Mouse (Mus musculus) monocyte, adult 5-6 weeks (primary cell): ENCODE measurements around the gene Syvn1. TPM values are rescaled to one million over a fixed set of nuclear protein-coding genes. Genes with fewer than 3 reads are reported as not detected.

Source experiments
- ATAC-seq: fragments of 153-309, 156-312 bp; replicated peaks from 2 replicates; pipeline ENCODE4 v1.8.0; 2017; ENCODE audit warnings: mild to moderate bottlenecking; ENCODE audit not compliant: low TSS enrichment, insufficient number of reproducible peaks, severe bottlenecking, poor library complexity, low FRiP score
- total RNA-seq: library from RNA; stranded (forward); fragments of 200-1000, 200-491, 200-594 nt; gene quantifications from 3 replicates; pipeline ENCODE4 v1.2.3, GENCODE M21; 2017

The Syvn1 gene
- total RNA-seq, 1 experiment from 2014 or later = 7.7 TPM

GRCm38 (mm10) chr19:6094119-6094518 lies 47.7 kb downstream of the Syvn1 start, which contains the start of gene AC131692.1:
Gene AC131692.1 (plus strand): TSS chr19:6094419.
- no peak for ATAC-seq

GRCm38 (mm10) chr19:6097847-6098246 lies 51.5 kb downstream of the Syvn1 start:
- ATAC-seq = no peak

GRCm38 (mm10) chr19:6101186-6101585 lies 54.8 kb downstream of the Syvn1 start:
- ATAC-seq = no peak

DNA sequence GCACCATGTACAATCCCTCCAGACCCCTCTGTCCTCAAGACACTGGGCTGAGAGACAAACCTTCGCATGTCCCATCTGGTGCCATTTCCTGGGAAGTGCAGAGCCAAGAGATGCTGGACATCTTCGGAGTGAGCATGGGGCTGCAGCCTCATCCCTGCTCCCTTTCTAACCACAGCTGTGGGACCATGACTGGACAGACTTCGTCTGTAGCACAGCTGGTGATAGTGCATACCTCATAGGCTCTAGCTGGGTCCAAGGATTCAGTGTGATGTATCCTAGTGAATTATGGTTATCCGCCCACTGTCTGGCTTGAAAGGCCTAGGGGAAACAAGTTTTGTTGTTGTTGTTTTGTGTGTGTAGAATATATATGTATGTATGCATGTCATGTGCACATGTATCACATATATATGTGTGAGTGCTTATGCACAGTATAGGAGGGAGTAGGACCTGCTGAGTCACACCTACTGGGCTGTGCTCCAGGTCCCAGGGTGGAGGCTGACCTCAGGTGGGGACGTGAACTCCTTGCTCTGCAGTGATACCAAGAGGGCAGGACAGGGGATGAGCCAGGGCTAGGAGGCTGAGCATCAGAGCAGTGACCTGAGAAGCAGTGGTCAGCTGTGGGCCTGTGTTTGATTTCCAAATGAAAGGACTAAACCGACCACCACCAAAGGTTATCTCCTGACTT lies 55.9 kb downstream of the Syvn1 start:
- no peak for ATAC-seq

Other genes starting within 250 kb of the Syvn1 start
- gene Frmd8, start 171.3 kb upstream of the Syvn1 start, total RNA-seq = 32.8 to 50.6 TPM (median 34.5 TPM) in 3 replicates
- 64.4 to 73.5 TPM (median 69.7 TPM) in 3 replicates for gene Slc25a45, start 168.8 kb upstream of the Syvn1 start, total RNA-seq
- 0.64 to 0.97 TPM (median 0.95 TPM) in 3 replicates for gene Tigd3, start 152.4 kb upstream of the Syvn1 start, total RNA-seq
- 50.3 to 76.6 TPM (median 76.0 TPM) in 3 replicates for gene Dpf2, start 133.6 kb upstream of the Syvn1 start, total RNA-seq
- 14.7 to 32.1 TPM (median 27.0 TPM) in 3 replicates for gene Cdc42ep2, start 121.8 kb upstream of the Syvn1 start, total RNA-seq
- 16.7 to 31.5 TPM (median 26.8 TPM) in 3 replicates for gene Pola2, start 82.4 kb upstream of the Syvn1 start, total RNA-seq
- not detected in 3 replicates for gene Slc22a20, start 60.4 kb upstream of the Syvn1 start, total RNA-seq
- gene Capn1, start 30.7 kb upstream of the Syvn1 start, total RNA-seq = 45.8 to 78.2 TPM (median 59.2 TPM) in 3 replicates
- 10.1 to 30.8 TPM (median 29.6 TPM) in 3 replicates for gene Mrpl49, start 11.2 kb downstream of the Syvn1 start, total RNA-seq
- 2,354 to 3,035 TPM (median 2,719 TPM) in 3 replicates for gene Fau, start 11.3 kb downstream of the Syvn1 start, total RNA-seq
- 4.8 to 9.3 TPM (median 8.4 TPM) in 3 replicates for gene Znhit2, start 14.6 kb downstream of the Syvn1 start, total RNA-seq
- gene Tm7sf2, start 21.8 kb downstream of the Syvn1 start, total RNA-seq = 5.5 to 18.5 TPM (median 8.9 TPM) in 3 replicates
- 61.1 to 80.8 TPM (median 75.6 TPM) in 3 replicates for gene Vps51, start 30.7 kb downstream of the Syvn1 start, total RNA-seq
- not detected in 3 replicates for gene Tmem262, start 33.5 kb downstream of the Syvn1 start, total RNA-seq
- 0.43 TPM in 1 of 3 replicates, not detected in the others for gene Gm28374, start 35.7 kb downstream of the Syvn1 start, total RNA-seq
- gene Zfpl1, start 38.4 kb downstream of the Syvn1 start, total RNA-seq = 29.3 to 49.8 TPM (median 34.6 TPM) in 3 replicates
- 0.49 to 0.76 TPM (median 0.75 TPM) in 3 replicates for gene Cdca5, start 38.4 kb downstream of the Syvn1 start, total RNA-seq
- gene AC131692.1, start 47.8 kb downstream of the Syvn1 start, total RNA-seq = 1.4 TPM in 1 of 3 replicates, not detected in the others
- gene Naaladl1, start 59.2 kb downstream of the Syvn1 start, total RNA-seq = 1.3 TPM in 1 of 3 replicates, not detected in the others
- gene Sac3d1, start 72.1 kb downstream of the Syvn1 start, total RNA-seq = 2.1 to 2.6 TPM (median 2.1 TPM) in 3 replicates
- 8.8 to 22.5 TPM (median 11.5 TPM) in 3 replicates for gene Snx15, start 81.7 kb downstream of the Syvn1 start, total RNA-seq
- 0.78 to 5.3 TPM (median 1.9 TPM) in 3 replicates for gene Batf2, start 94.4 kb downstream of the Syvn1 start, total RNA-seq
- 4.8 to 9.6 TPM (median 5.8 TPM) in 3 replicates for gene Arl2, start 95.0 kb downstream of the Syvn1 start, total RNA-seq
- gene Majin, start 137.8 kb downstream of the Syvn1 start, total RNA-seq = not detected in 3 replicates
- not detected in 3 replicates for gene Gpha2, start 179.8 kb downstream of the Syvn1 start, total RNA-seq
- 15.6 to 22.7 TPM (median 18.0 TPM) in 3 replicates for gene Ppp2r5b, start 189.3 kb downstream of the Syvn1 start, total RNA-seq
- 32.7 to 41.0 TPM (median 33.2 TPM) in 3 replicates for gene Atg2a, start 195.1 kb downstream of the Syvn1 start, total RNA-seq
- gene Ehd1, start 230.1 kb downstream of the Syvn1 start, total RNA-seq = 40.8 to 62.5 TPM (median 59.6 TPM) in 3 replicates